Mouse (Mus musculus): ENCODE results near the gene Plekhg6. TPM values are rescaled to one million over a fixed set of nuclear protein-coding genes. Genes with fewer than 3 reads are reported as not detected.

The Plekhg6 gene
- polyA plus RNA-seq, 1 experiment from 2014 or later = 0.08 TPM

- no peak for DNase-seq (ENCODE audit: low spot score)
- Histone ChIP-seq H3K4me2 (ENCODE audit: low read depth, low read length) (no peak overlapping the region), H3K36me3 (replicated peaks; ENCODE audit: control insufficient read depth, insufficient read depth, low read depth, low read length) (no peaks in the 10 kb centered on the region), H3K27ac (replicated peaks; ENCODE audit: low read depth, low read length) (no peak overlapping the region), H3K27me3 (ENCODE audit: control insufficient read depth, insufficient read depth, low read length) (no peaks in the 10 kb centered on the region), H3K4me3 (ENCODE audit: low read depth, low read length) (no peak overlapping the region), H3K9me3 (replicated peaks; ENCODE audit: control insufficient read depth, low read length) (no peaks in the 10 kb centered on the region), H3K9ac (replicated peaks; ENCODE audit: low read length) (no peak overlapping the region; the same call in 1 of the 2 replicates), H3K4me1 (ENCODE audit: control insufficient read depth, insufficient read depth, low read length) (no peaks in the 10 kb centered on the region; the same call in 1 of the 2 replicates)
- no peak for ATAC-seq (replicated peaks; ENCODE audit: insufficient number of reproducible peaks, low FRiP score, low TSS enrichment, low read depth)
- 71% methylated on average over 3 of the region's 3 CpGs for WGBS
These were observed 38.4 kb downstream of the Plekhg6 start for GRCm38 (mm10) chr6:125342198-125342597.

GRCm38 (mm10) chr6:125340244-125340643 is 40.3 kb downstream of the Plekhg6 start:
- Histone ChIP-seq H3K4me1 (ENCODE audit: control insufficient read depth, insufficient read depth, low read length) (no peaks in the 10 kb centered on the region; the same call in 1 of the 2 replicates), H3K4me3 (ENCODE audit: low read depth, low read length) (no peak overlapping the region), H3K4me2 (ENCODE audit: low read depth, low read length) (no peak overlapping the region), H3K9ac (replicated peaks; ENCODE audit: low read length) (no peak overlapping the region), H3K27me3 (ENCODE audit: control insufficient read depth, insufficient read depth, low read length) (no peaks in the 10 kb centered on the region), H3K36me3 (replicated peaks; ENCODE audit: control insufficient read depth, insufficient read depth, low read depth, low read length) (no peaks in the 10 kb centered on the region), H3K27ac (replicated peaks; ENCODE audit: low read depth, low read length) (0 out of 2 replicates have a peak overlapping the region, but pooled peaks have one; percentile 16), H3K9me3 (replicated peaks; ENCODE audit: control insufficient read depth, low read length) (no peaks in the 10 kb centered on the region)
- WGBS = 60% methylated on average over 5 of the region's 5 CpGs
- no peak for ATAC-seq (replicated peaks; ENCODE audit: insufficient number of reproducible peaks, low FRiP score, low TSS enrichment, low read depth)
- no peak for DNase-seq (ENCODE audit: low spot score)

GRCm38 (mm10) chr6:125338791-125339660 is 41.6 kb downstream of the Plekhg6 start:
- Histone ChIP-seq H3K9me3 (replicated peaks; ENCODE audit: control insufficient read depth, low read length) (no peaks in the 10 kb centered on the region), H3K27me3 (ENCODE audit: control insufficient read depth, insufficient read depth, low read length) (no peaks in the 10 kb centered on the region), H3K9ac (replicated peaks; ENCODE audit: low read length) (no peak overlapping the region), H3K27ac (replicated peaks; ENCODE audit: low read depth, low read length) (no peak overlapping the region), H3K4me3 (ENCODE audit: low read depth, low read length) (no peak overlapping the region), H3K4me2 (ENCODE audit: low read depth, low read length) (no peak overlapping the region), H3K4me1 (ENCODE audit: control insufficient read depth, insufficient read depth, low read length) (no peaks in the 10 kb centered on the region; the same call in 1 of the 2 replicates), H3K36me3 (replicated peaks; ENCODE audit: control insufficient read depth, insufficient read depth, low read depth, low read length) (no peaks in the 10 kb centered on the region)
- no peak for DNase-seq (ENCODE audit: low spot score)
- 74% methylated on average over 9 of the region's 9 CpGs for WGBS
- ATAC-seq (replicated peaks; ENCODE audit: insufficient number of reproducible peaks, low FRiP score, low TSS enrichment, low read depth) = no peak

- no peak for ATAC-seq (replicated peaks; ENCODE audit: insufficient number of reproducible peaks, low FRiP score, low TSS enrichment, low read depth)
- 76% methylated on average over 2 of the region's 2 CpGs for WGBS
- no peaks in the 10 kb centered on the region for H3K4me1 ChIP-seq (ENCODE audit: control insufficient read depth, insufficient read depth, low read length)
These were observed 46.2 kb downstream of the Plekhg6 start for GRCm38 (mm10) chr6:125334356-125334755.

GRCm38 (mm10) chr6:125333112-125333899 is 47.3 kb downstream of the Plekhg6 start:
- no peaks in the 10 kb centered on the region; the same call in 1 of the 2 replicates for H3K27me3 ChIP-seq (ENCODE audit: control insufficient read depth, insufficient read depth, low read length)
- no peaks in the 10 kb centered on the region for H3K4me1 ChIP-seq (ENCODE audit: control insufficient read depth, insufficient read depth, low read length)
- no peaks in the 10 kb centered on the region for H3K36me3 ChIP-seq (replicated peaks; ENCODE audit: control insufficient read depth, insufficient read depth, low read depth, low read length)
- DNase-seq (ENCODE audit: low spot score) = no peak
- WGBS = 64% methylated on average over 14 of the region's 14 CpGs
- no peaks in the 10 kb centered on the region for H3K9me3 ChIP-seq (replicated peaks; ENCODE audit: control insufficient read depth, low read length)
- H3K27ac ChIP-seq (replicated peaks; ENCODE audit: low read depth, low read length) = no peak overlapping the region
- ATAC-seq (replicated peaks; ENCODE audit: insufficient number of reproducible peaks, low FRiP score, low TSS enrichment, low read depth) = no peak
- H3K9ac ChIP-seq (replicated peaks; ENCODE audit: low read length) = no peak overlapping the region
- no peak overlapping the region for H3K4me2 ChIP-seq (ENCODE audit: low read depth, low read length)
- no peak overlapping the region for H3K4me3 ChIP-seq (ENCODE audit: low read depth, low read length)

More at GRCm38 (mm10) chr6:125334356-125334755, 46.2 kb downstream of the Plekhg6 start:
- Histone ChIP-seq H3K36me3 (replicated peaks; ENCODE audit: control insufficient read depth, insufficient read depth, low read depth, low read length) (no peaks in the 10 kb centered on the region), H3K4me2 (ENCODE audit: low read depth, low read length) (no peak overlapping the region), H3K9me3 (replicated peaks; ENCODE audit: control insufficient read depth, low read length) (no peaks in the 10 kb centered on the region), H3K4me3 (ENCODE audit: low read depth, low read length) (no peak overlapping the region), H3K27ac (replicated peaks; ENCODE audit: low read depth, low read length) (no peak overlapping the region), H3K9ac (replicated peaks; ENCODE audit: low read length) (no peak overlapping the region), H3K27me3 (ENCODE audit: control insufficient read depth, insufficient read depth, low read length) (no peaks in the 10 kb centered on the region; the same call in 1 of the 2 replicates)
- DNase-seq (ENCODE audit: low spot score) = no peak

- WGBS = under 1% methylated on average over 39 of the region's 39 CpGs
- Histone ChIP-seq H3K4me1 (ENCODE audit: control insufficient read depth, insufficient read depth, low read length) (no peaks in the 10 kb centered on the region), H3K4me3 (ENCODE audit: low read depth, low read length) (peak overlapping the region; percentile 51), H3K27ac (replicated peaks; ENCODE audit: low read depth, low read length) (no peak overlapping the region), H3K9me3 (replicated peaks; ENCODE audit: control insufficient read depth, low read length) (no peaks in the 10 kb centered on the region), H3K36me3 (replicated peaks; ENCODE audit: control insufficient read depth, insufficient read depth, low read depth, low read length) (no peaks in the 10 kb centered on the region), H3K9ac (replicated peaks; ENCODE audit: low read length) (peak overlapping the region; percentile 69), H3K27me3 (ENCODE audit: control insufficient read depth, insufficient read depth, low read length) (no peaks in the 10 kb centered on the region; the same call in 1 of the 2 replicates), H3K4me2 (ENCODE audit: low read depth, low read length) (peak overlapping the region; percentile 83)
- DNase-seq (ENCODE audit: low spot score) (peak; percentile 90), ATAC-seq (replicated peaks; ENCODE audit: insufficient number of reproducible peaks, low FRiP score, low TSS enrichment, low read depth) (peak; percentile 77)
These were observed 49.8 kb downstream of the Plekhg6 start for GRCm38 (mm10) chr6:125330626-125331326.

- DNase-seq (ENCODE audit: low spot score) = no peak
These were observed 52.4 kb downstream of the Plekhg6 start for GRCm38 (mm10) chr6:125328243-125328642.

More at GRCm38 (mm10) chr6:125328243-125328642, 52.4 kb downstream of the Plekhg6 start:
- Histone ChIP-seq H3K4me1 (ENCODE audit: control insufficient read depth, insufficient read depth, low read length) (no peaks in the 10 kb centered on the region), H3K4me2 (ENCODE audit: low read depth, low read length) (no peak overlapping the region), H3K27ac (replicated peaks; ENCODE audit: low read depth, low read length) (no peak overlapping the region), H3K4me3 (ENCODE audit: low read depth, low read length) (no peak overlapping the region), H3K9ac (replicated peaks; ENCODE audit: low read length) (no peak overlapping the region), H3K9me3 (replicated peaks; ENCODE audit: control insufficient read depth, low read length) (no peaks in the 10 kb centered on the region), H3K36me3 (replicated peaks; ENCODE audit: control insufficient read depth, insufficient read depth, low read depth, low read length) (no peaks in the 10 kb centered on the region), H3K27me3 (ENCODE audit: control insufficient read depth, insufficient read depth, low read length) (no peaks in the 10 kb centered on the region; the same call in 1 of the 2 replicates)
- ATAC-seq (replicated peaks; ENCODE audit: insufficient number of reproducible peaks, low FRiP score, low TSS enrichment, low read depth) = no peak
- 84% methylated on average over 5 of the region's 5 CpGs for WGBS
